Mouse (Mus musculus) erythroblast, embryonic 14.5 days (primary cell): Measurements from ENCODE around the gene Cyb5d2. TPM values are rescaled to one million over a fixed set of nuclear protein-coding genes. Genes with fewer than 3 reads are reported as not detected.

Experiments
- H3K27me3 ChIP-seq: 2 replicates; pipeline ENCODE4 v1.6.1; 2012; ENCODE audit warnings: inconsistent platforms; ENCODE audit not compliant: control insufficient read depth
- H3K36me3 ChIP-seq: 2 replicates; pipeline ENCODE4 v1.6.1; 2012; ENCODE audit warnings: mild to moderate bottlenecking, inconsistent platforms; ENCODE audit not compliant: control insufficient read depth
- H3K4me1 ChIP-seq: 2 replicates; pipeline ENCODE4 v1.6.1; 2012; ENCODE audit warnings: inconsistent platforms; ENCODE audit not compliant: control insufficient read depth
- H3K4me3 ChIP-seq: replicated peaks from 2 replicates; pipeline ENCODE3; 2012; ENCODE audit warnings: moderate library complexity, mild to moderate bottlenecking, inconsistent platforms
- H3K9me3 ChIP-seq: 2 replicates; pipeline ENCODE4 v1.6.1; 2012; ENCODE audit warnings: low read length, inconsistent platforms, mixed read lengths; ENCODE audit not compliant: control insufficient read depth
- GATA1 ChIP-seq: IDR thresholded peaks from 2 replicates; pipeline ENCODE4 v1.6.1; 2012; ENCODE audit warnings: low read length, inconsistent platforms, mixed read lengths
- TAL1 ChIP-seq: IDR thresholded peaks from 3 replicates; pipeline ENCODE4 v1.6.1; 2012; ENCODE audit warnings: low read length, inconsistent platforms, mixed read lengths
- polyA plus RNA-seq: library from polyadenylated mRNA; stranded (reverse); fragments of >175 nt; gene quantifications from 2 replicates; pipeline ENCODE4 v1.2.3, GENCODE M21; 2012

Cyb5d2 gene
- polyA plus RNA-seq: 0.08 and 0.11 TPM in 2 replicates

- Histone ChIP-seq H3K4me3 (peak within 1 kb of the TSS; percentile 81), H3K36me3 (peaks cover 14% of the 10 kb centered on the region), H3K9me3 (no peaks in the 10 kb centered on the region), H3K27me3 (no peaks in the 10 kb centered on the region), H3K4me1 (peaks cover 47% of the 10 kb centered on the region)
- TF ChIP-seq GATA1 (no peak), TAL1 (no peak)
Measured at GRCm38 (mm10) chr11:72795455-72796295, at the start of gene Cyb5d2, which contains the start of gene Zzef1. Gene Cyb5d2, minus strand, starts transcription at chr11:72796142. Gene Zzef1, plus strand, starts transcription at chr11:72796226.

GRCm38 (mm10) chr11:72845526-72845925 lies 49.6 kb upstream of the Cyb5d2 start:
- Histone ChIP-seq H3K27me3 (no peaks in the 10 kb centered on the region), H3K4me3 (no peak overlapping the region), H3K36me3 (peaks cover 74% of the 10 kb centered on the region), H3K4me1 (no peaks in the 10 kb centered on the region), H3K9me3 (no peaks in the 10 kb centered on the region)
- no peak for TF ChIP-seq GATA1
- TF ChIP-seq TAL1: no peak

GRCm38 (mm10) chr11:72843576-72843975 lies 47.6 kb upstream of the Cyb5d2 start:
- Histone ChIP-seq H3K4me1 (no peaks in the 10 kb centered on the region), H3K36me3 (peaks cover 64% of the 10 kb centered on the region), H3K27me3 (no peaks in the 10 kb centered on the region), H3K9me3 (no peaks in the 10 kb centered on the region), H3K4me3 (no peak overlapping the region)
- TF ChIP-seq TAL1 (no peak), GATA1 (no peak)

GRCm38 (mm10) chr11:72842731-72843130 lies 46.8 kb upstream of the Cyb5d2 start:
- TF ChIP-seq TAL1: no peak
- no peak for TF ChIP-seq GATA1
- H3K36me3 ChIP-seq: peaks cover 56% of the 10 kb centered on the region
- no peak overlapping the region for H3K4me3 ChIP-seq

GRCm38 (mm10) chr11:72829869-72830268 lies 33.9 kb upstream of the Cyb5d2 start:
- H3K36me3 ChIP-seq: peaks cover 79% of the 10 kb centered on the region
- TF ChIP-seq TAL1: no peak
- no peak for TF ChIP-seq GATA1

More at GRCm38 (mm10) chr11:72842731-72843130, 46.8 kb upstream of the Cyb5d2 start:
- Histone ChIP-seq H3K9me3 (no peaks in the 10 kb centered on the region), H3K4me1 (no peaks in the 10 kb centered on the region), H3K27me3 (no peaks in the 10 kb centered on the region)

GRCm38 (mm10) chr11:72821041-72821440 lies 25.1 kb upstream of the Cyb5d2 start:
- no peaks in the 10 kb centered on the region for H3K4me1 ChIP-seq
- TF ChIP-seq TAL1: no peak
- no peak for TF ChIP-seq GATA1
- no peaks in the 10 kb centered on the region for H3K9me3 ChIP-seq
- no peak overlapping the region for H3K4me3 ChIP-seq
- H3K27me3 ChIP-seq: no peaks in the 10 kb centered on the region
- H3K36me3 ChIP-seq: peaks cover 64% of the 10 kb centered on the region

More at GRCm38 (mm10) chr11:72829869-72830268, 33.9 kb upstream of the Cyb5d2 start:
- H3K4me3 ChIP-seq: no peak overlapping the region
- no peaks in the 10 kb centered on the region for H3K27me3 ChIP-seq
- no peaks in the 10 kb centered on the region for H3K4me1 ChIP-seq
- no peaks in the 10 kb centered on the region for H3K9me3 ChIP-seq

- H3K4me1 ChIP-seq: no peaks in the 10 kb centered on the region
- no peaks in the 10 kb centered on the region for H3K9me3 ChIP-seq
- H3K27me3 ChIP-seq: no peaks in the 10 kb centered on the region
- H3K36me3 ChIP-seq: peaks cover 45% of the 10 kb centered on the region
- TF ChIP-seq GATA1: no peak
- no peak for TF ChIP-seq TAL1
- no peak overlapping the region for H3K4me3 ChIP-seq
Measured at GRCm38 (mm10) chr11:72818067-72818466, 22.1 kb upstream of the Cyb5d2 start.

- H3K36me3 ChIP-seq: peaks cover 34% of the 10 kb centered on the region
- H3K27me3 ChIP-seq: no peaks in the 10 kb centered on the region
- H3K4me1 ChIP-seq: no peaks in the 10 kb centered on the region
- no peaks in the 10 kb centered on the region for H3K9me3 ChIP-seq
- no peak overlapping the region for H3K4me3 ChIP-seq
- TF ChIP-seq TAL1: no peak
- no peak for TF ChIP-seq GATA1
Measured at GRCm38 (mm10) chr11:72816859-72817258, 20.9 kb upstream of the Cyb5d2 start.

- H3K4me1 ChIP-seq: no peaks in the 10 kb centered on the region
- no peak for TF ChIP-seq TAL1
- no peak for TF ChIP-seq GATA1
- H3K4me3 ChIP-seq: no peak overlapping the region
- H3K27me3 ChIP-seq: no peaks in the 10 kb centered on the region
- H3K36me3 ChIP-seq: peaks cover 12% of the 10 kb centered on the region
- H3K9me3 ChIP-seq: no peaks in the 10 kb centered on the region
Measured at GRCm38 (mm10) chr11:72814188-72814587, 18.2 kb upstream of the Cyb5d2 start.
